Mouse (Mus musculus) lung, embryonic 16.5 days (tissue): ENCODE data around the gene Myo18a. TPM values are rescaled to one million over a fixed set of nuclear protein-coding genes. Genes with fewer than 3 reads are reported as not detected.

ENCODE experiments used
- ATAC-seq: fragments of 200-750 bp; cut with Nextera tagmentation; 2 replicates; pipeline ENCODE4 v1.8.0; 2017; ENCODE audit warnings: low read depth, mild to moderate bottlenecking, moderate library complexity
- H3K27ac ChIP-seq: fragments of 300-500 bp; sonication (generic); 2 replicates; pipeline ENCODE4 v1.5.1; 2014; ENCODE audit warnings: mild to moderate bottlenecking, control low read depth, low read length
- H3K27me3 ChIP-seq: fragments of 300-500 bp; sonication (generic); 2 replicates; pipeline ENCODE4 v1.6.1; 2014; ENCODE audit warnings: low read depth, low read length, mixed read lengths; ENCODE audit not compliant: control insufficient read depth, insufficient read depth
- H3K36me3 ChIP-seq: fragments of 300-500 bp; sonication (generic); 2 replicates; pipeline ENCODE4 v1.6.1; 2014; ENCODE audit warnings: low read length; ENCODE audit not compliant: control insufficient read depth, insufficient read depth
- H3K4me1 ChIP-seq: fragments of 300-500 bp; sonication (generic); replicated peaks from 2 replicates; pipeline ENCODE4 v1.6.1; 2014; ENCODE audit warnings: low read length, mixed read lengths; ENCODE audit not compliant: control insufficient read depth, insufficient read depth
- H3K4me2 ChIP-seq: fragments of 300-500 bp; sonication (generic); 2 replicates; pipeline ENCODE4 v1.6.1; 2014; ENCODE audit warnings: low read depth, low read length, control low read depth
- H3K4me3 ChIP-seq: fragments of 300-500 bp; sonication (generic); 2 replicates; pipeline ENCODE4 v1.5.1; 2014; ENCODE audit warnings: mild to moderate bottlenecking, low read length, control low read depth
- H3K9ac ChIP-seq: fragments of 300-500 bp; sonication (generic); 2 replicates; pipeline ENCODE4 v1.6.1; 2014; ENCODE audit warnings: low read length, control low read depth
- H3K9me3 ChIP-seq: fragments of 300-500 bp; sonication (generic); 2 replicates; pipeline ENCODE4 v1.6.1; 2016; ENCODE audit warnings: low read length; ENCODE audit not compliant: control insufficient read depth
- WGBS: fragments of 180-500 bp; shearing (Covaris S2); extraction: QIAGEN DNeasy Blood & Tissue Kit; methylation state at CpG from one replicate; pipeline ENCODE4 v1.1.7; 2014; 5-methylcytosine and 5-hydroxymethylcytosine counted together
- polyA plus RNA-seq: library from polyadenylated mRNA; unstranded; fragments of >200 nt; fragmentation: Nextera tagmentation; extraction: Ambion mirVana; gene quantifications from 2 replicates; pipeline ENCODE4 v1.2.1, GENCODE M21; 2015

The Myo18a gene
- 39.0 and 42.1 TPM in 2 replicates for polyA plus RNA-seq

GRCm38 (mm10) chr11:77762783-77763672 lies at the start of gene Myo18a:
Gene Myo18a (plus strand): TSS chr11:77763246.
- H3K27me3 ChIP-seq: no peaks in the 10 kb centered on the region
- 2% methylated on average over 55 of the region's 79 CpGs for WGBS
- H3K4me1 ChIP-seq: peaks cover 38% of the 10 kb centered on the region
- H3K27ac ChIP-seq: peak within 1 kb of the TSS; percentile 94
- H3K9ac ChIP-seq: peak within 1 kb of the TSS; percentile 96
- peak within 1 kb of the TSS; percentile 67 for H3K4me2 ChIP-seq
- H3K4me3 ChIP-seq: peak within 1 kb of the TSS; percentile 92
- peak; percentile 80 for ATAC-seq
- H3K36me3 ChIP-seq: no peaks in the 10 kb centered on the region
- H3K9me3 ChIP-seq: no peaks in the 10 kb centered on the region

DNA sequence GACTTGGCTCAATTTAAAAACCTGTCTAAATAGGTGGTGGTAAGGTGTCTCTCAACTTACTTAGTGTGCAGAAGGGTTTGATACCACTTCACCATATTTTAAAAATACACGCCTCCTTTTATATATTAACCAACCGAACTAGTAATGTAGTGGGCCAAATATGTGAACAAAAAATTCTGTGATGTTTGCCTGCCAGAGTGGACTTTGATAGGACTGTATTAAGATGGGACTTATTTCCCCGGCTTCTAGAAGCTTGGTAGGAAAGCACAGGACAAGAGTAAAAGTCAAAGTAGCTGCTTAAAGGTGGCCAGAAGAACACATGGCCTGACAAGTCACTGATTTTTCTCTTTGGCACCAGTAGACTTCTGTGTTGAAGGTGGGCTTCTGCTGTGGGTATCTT lies 49.3 kb upstream of the Myo18a start:
- peaks cover 9% of the 10 kb centered on the region; the same call in 1 of the 2 replicates for H3K36me3 ChIP-seq
- no peaks in the 10 kb centered on the region for H3K4me1 ChIP-seq
- H3K9ac ChIP-seq: no peak overlapping the region
- no peaks in the 10 kb centered on the region for H3K27me3 ChIP-seq
- no peaks in the 10 kb centered on the region for H3K9me3 ChIP-seq
- no peak overlapping the region for H3K4me3 ChIP-seq
- 83% methylated on average over 3 of the region's 3 CpGs for WGBS
- no peak overlapping the region for H3K27ac ChIP-seq
- ATAC-seq: no peak
- H3K4me2 ChIP-seq: no peak overlapping the region

DNA sequence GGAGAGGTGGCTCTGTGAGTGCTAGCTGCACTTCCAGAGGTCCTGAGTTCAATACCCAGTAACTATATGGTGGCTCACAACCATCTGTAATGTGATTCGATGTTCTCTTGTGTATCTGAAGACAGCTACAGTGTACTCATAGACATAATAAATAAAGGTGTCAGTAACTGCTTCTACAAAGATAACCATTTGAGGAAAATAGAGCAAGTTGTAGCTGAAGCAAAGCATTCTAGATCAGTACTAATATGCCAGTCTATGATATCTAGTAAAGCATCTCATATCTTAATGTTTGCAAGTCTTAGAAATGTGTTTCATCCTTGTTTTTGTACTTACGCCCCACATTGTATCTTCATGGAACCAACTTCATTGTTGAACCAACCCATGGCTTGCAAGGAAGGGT lies 44.0 kb upstream of the Myo18a start:
- Histone ChIP-seq H3K9ac (no peak overlapping the region), H3K4me1 (no peaks in the 10 kb centered on the region), H3K4me3 (no peak overlapping the region), H3K9me3 (no peaks in the 10 kb centered on the region), H3K27me3 (no peaks in the 10 kb centered on the region), H3K27ac (no peak overlapping the region), H3K4me2 (no peak overlapping the region), H3K36me3 (no peaks in the 10 kb centered on the region)
- ATAC-seq: no peak
- 95% methylated on average over 2 of the region's 2 CpGs for WGBS

GRCm38 (mm10) chr11:77721389-77721788 lies 41.7 kb upstream of the Myo18a start:
- no peak overlapping the region for H3K4me2 ChIP-seq
- H3K4me3 ChIP-seq: no peak overlapping the region
- no peaks in the 10 kb centered on the region for H3K4me1 ChIP-seq
- H3K9me3 ChIP-seq: no peaks in the 10 kb centered on the region
- H3K27me3 ChIP-seq: no peaks in the 10 kb centered on the region
- 90% methylated on average over 4 of the region's 4 CpGs for WGBS
- H3K36me3 ChIP-seq: no peaks in the 10 kb centered on the region
- ATAC-seq: no peak
- H3K27ac ChIP-seq: no peak overlapping the region
- H3K9ac ChIP-seq: no peak overlapping the region

DNA sequence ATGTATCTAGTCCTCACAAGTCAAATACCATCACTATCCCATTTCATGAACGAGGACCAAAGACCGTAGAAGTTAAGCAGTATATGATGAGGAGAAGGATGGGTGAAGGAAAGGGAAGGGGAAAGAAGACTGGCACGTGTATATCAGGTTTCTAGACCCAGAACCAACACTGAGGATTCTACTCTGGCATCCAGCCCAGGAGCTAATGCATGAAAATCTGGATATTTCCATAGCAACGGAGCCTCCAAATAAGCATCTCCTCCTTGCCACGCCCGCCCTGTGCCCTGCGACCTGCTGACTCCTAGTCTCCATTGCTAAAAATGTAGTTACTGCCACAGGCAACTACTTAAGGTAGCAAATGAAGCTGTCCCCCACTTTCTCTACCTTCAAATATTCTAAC lies 38.3 kb upstream of the Myo18a start:
- no peak overlapping the region for H3K27ac ChIP-seq
- WGBS: 75% methylated on average over 7 of the region's 7 CpGs
- H3K27me3 ChIP-seq: no peaks in the 10 kb centered on the region
- no peaks in the 10 kb centered on the region for H3K4me1 ChIP-seq
- no peak overlapping the region for H3K9ac ChIP-seq
- H3K4me3 ChIP-seq: no peak overlapping the region
- H3K4me2 ChIP-seq: no peak overlapping the region
- no peak for ATAC-seq
- H3K9me3 ChIP-seq: no peaks in the 10 kb centered on the region
- no peaks in the 10 kb centered on the region for H3K36me3 ChIP-seq

DNA sequence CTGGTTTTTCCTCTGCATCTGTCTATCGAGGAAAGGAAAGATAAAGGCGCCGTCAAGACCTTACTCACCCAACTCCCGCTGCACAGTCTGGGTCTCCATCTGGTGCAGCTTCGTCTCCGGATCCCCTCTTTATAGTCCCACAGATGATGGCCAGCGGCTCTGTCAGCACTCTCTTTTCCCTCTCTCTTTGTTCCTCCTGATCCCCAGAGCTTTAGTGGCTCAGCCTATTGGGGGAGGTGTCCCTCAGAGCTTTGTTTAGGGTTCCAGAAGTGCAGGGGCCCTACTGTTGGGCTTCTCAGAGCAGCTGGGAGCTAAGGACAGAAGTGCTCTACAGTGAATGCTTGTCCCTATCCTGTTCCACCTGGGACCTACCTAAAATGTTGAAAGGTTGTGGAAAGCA lies 37.9 kb upstream of the Myo18a start, which contains the start of gene Cryba1:
TSS of gene Cryba1 (minus strand) at position 101 of the 400 bp plus-strand sequence.
- Histone ChIP-seq H3K27ac (no peak within 1 kb of the TSS), H3K9me3 (no peaks in the 10 kb centered on the region), H3K27me3 (no peaks in the 10 kb centered on the region), H3K4me1 (no peaks in the 10 kb centered on the region), H3K4me2 (no peak within 1 kb of the TSS), H3K9ac (no peak within 1 kb of the TSS), H3K36me3 (no peaks in the 10 kb centered on the region), H3K4me3 (no peak within 1 kb of the TSS)
- no peak for ATAC-seq
- 65% methylated on average over 7 of the region's 7 CpGs for WGBS

DNA sequence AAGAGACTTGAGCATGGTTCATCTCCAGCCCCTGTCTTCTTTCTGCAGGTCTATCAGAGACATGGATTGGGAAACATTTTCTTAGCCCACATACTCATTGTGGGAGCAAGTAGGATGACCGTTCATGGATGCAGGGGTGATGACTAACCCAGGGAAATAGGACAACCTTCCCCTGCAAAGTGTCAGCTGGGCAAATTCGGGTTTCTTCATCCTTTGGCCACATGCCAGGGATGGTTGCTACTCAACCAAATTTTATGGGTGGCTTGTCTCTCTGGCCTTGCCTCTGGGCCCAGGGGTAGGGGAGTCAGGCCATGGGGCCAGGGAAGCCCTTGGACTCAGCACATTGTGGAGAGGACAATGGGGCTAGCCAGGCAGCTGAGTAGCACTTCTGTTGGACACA lies 34.5 kb upstream of the Myo18a start:
- H3K9me3 ChIP-seq: no peaks in the 10 kb centered on the region
- H3K4me2 ChIP-seq: no peak overlapping the region
- H3K36me3 ChIP-seq: no peaks in the 10 kb centered on the region
- no peak overlapping the region for H3K4me3 ChIP-seq
- WGBS: 56% methylated on average over 2 of the region's 2 CpGs
- no peaks in the 10 kb centered on the region for H3K4me1 ChIP-seq
- no peak overlapping the region for H3K9ac ChIP-seq
- no peak for ATAC-seq
- no peaks in the 10 kb centered on the region for H3K27me3 ChIP-seq
- H3K27ac ChIP-seq: no peak overlapping the region

DNA sequence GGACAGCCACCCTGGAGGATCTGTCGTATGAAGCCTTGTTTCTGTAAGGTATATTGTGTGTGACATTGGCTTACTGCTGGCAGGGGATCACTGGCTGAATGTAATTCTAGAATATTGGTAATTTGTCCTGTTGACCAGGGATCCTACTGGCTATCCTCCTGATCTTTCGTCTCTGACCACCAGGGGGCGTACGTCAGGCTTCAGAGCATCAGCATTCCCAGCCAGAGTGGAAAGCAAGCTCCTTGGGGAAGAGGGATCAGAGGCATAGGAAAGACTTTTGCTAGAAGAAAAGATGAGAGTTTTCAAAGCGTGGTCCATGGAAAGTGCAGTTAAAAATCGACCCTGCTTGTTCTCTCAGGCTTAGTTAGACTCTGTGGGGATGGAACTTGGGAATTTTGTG lies 25.8 kb upstream of the Myo18a start:
- peak; percentile 36; the same call in 1 of the 2 replicates for ATAC-seq
- WGBS: 3% methylated on average over 6 of the region's 6 CpGs
- no peak overlapping the region for H3K27ac ChIP-seq

DNA sequence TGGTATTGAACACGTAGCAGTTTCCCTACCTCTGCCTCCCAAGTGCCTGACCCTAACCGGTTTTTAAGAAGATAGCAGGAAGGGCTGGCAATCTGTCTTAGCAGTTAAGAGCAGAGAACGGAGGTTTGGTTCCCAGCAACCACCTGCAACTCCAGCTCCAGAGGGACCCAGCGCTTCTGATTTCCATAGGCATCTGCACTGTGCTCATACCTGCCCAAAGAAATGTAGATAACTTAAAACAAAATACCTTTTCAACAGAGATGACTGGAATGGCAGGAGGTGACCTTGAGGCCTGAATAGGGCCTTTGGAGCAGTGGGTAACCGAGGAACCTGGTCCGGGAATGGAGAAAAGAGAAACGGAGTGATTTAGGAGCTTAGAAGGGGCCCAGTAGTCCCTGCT lies 24.5 kb upstream of the Myo18a start:
- H3K4me2 ChIP-seq: no peak overlapping the region
- no peak overlapping the region for H3K27ac ChIP-seq
- no peak overlapping the region for H3K4me3 ChIP-seq
- no peaks in the 10 kb centered on the region for H3K4me1 ChIP-seq
- H3K9me3 ChIP-seq: no peaks in the 10 kb centered on the region
- no peaks in the 10 kb centered on the region for H3K36me3 ChIP-seq
- WGBS: 49% methylated on average over 7 of the region's 7 CpGs
- H3K27me3 ChIP-seq: no peaks in the 10 kb centered on the region
- no peak for ATAC-seq
- H3K9ac ChIP-seq: no peak overlapping the region

More for the DNA sequence above, 25.8 kb upstream of the Myo18a start:
- Histone ChIP-seq H3K4me1 (no peaks in the 10 kb centered on the region), H3K4me3 (no peak overlapping the region), H3K9ac (no peak overlapping the region), H3K27me3 (no peaks in the 10 kb centered on the region), H3K36me3 (no peaks in the 10 kb centered on the region), H3K4me2 (no peak overlapping the region), H3K9me3 (no peaks in the 10 kb centered on the region)
